Mouse (Mus musculus): Measurements from ENCODE around the gene Clgn. TPM values are rescaled to one million over a fixed set of nuclear protein-coding genes. Genes with fewer than 3 reads are reported as not detected.

Gene Clgn
- polyA plus RNA-seq, 1 experiment, result not detected

DNA sequence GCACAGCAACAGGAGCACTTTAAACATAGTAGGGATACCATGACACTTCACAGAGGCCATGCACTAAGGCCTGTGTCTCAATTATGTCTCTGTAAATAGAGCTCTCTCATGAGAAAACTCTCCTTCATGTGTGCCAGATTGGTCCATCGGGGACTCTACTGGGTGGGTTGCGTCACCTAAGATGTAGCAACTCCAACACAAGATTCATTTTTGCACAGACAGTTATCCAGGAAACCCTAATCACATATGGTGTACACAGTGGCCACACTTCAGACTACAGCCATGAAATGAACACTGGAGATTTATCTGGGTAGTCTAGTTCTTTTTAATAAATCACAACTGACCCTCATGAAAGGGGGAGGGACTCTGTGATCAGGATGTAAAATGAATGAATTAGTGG, 38.4 kb upstream of the Clgn start:
- H3K36me3 ChIP-seq (ENCODE audit: control insufficient read depth, insufficient read depth), result no peaks in the 10 kb centered on the region
- H3K4me3 ChIP-seq, result no peak overlapping the region
- no peaks in the 10 kb centered on the region for H3K79me2 ChIP-seq (ENCODE audit: control insufficient read depth, insufficient read depth)
- H3ac ChIP-seq (ENCODE audit: control insufficient read depth, insufficient read length), result no peak overlapping the region
- H3K4me2 ChIP-seq (ENCODE audit: low read depth), result no peak overlapping the region
- TF ChIP-seq TCF3 (IDR thresholded peaks at IDR 0.05; ENCODE audit: insufficient read length, low read depth), result no peak
- no peak for TF ChIP-seq TCF12 (IDR thresholded peaks at IDR 0.05; ENCODE audit: insufficient read depth, poor library complexity, severe bottlenecking)
- no peak for TF ChIP-seq MYOD1 (IDR thresholded peaks at IDR 0.05; ENCODE audit: control insufficient read depth in 1 of 3, insufficient read length in 2 of 3, low read depth in 2 of 3)
- TF ChIP-seq CEBPB (IDR thresholded peaks at IDR 0.05; ENCODE audit: insufficient read depth, poor library complexity, severe bottlenecking), result no peak
- TF ChIP-seq POLR2A (IDR thresholded peaks at IDR 0.05; ENCODE audit: insufficient read length, low read depth), result no peak
- peaks cover 21% of the 10 kb centered on the region for H3K27me3 ChIP-seq (ENCODE audit: control insufficient read depth, insufficient read depth, insufficient read length)

- Histone ChIP-seq H3K27me3 (ENCODE audit: control insufficient read depth, insufficient read depth, insufficient read length) (no peaks in the 10 kb centered on the region), H3K4me2 (ENCODE audit: low read depth) (no peak overlapping the region), H3ac (ENCODE audit: control insufficient read depth, insufficient read length) (no peak overlapping the region), H3K79me2 (ENCODE audit: control insufficient read depth, insufficient read depth) (no peaks in the 10 kb centered on the region), H3K4me3 (no peak overlapping the region), H3K36me3 (ENCODE audit: control insufficient read depth, insufficient read depth) (no peaks in the 10 kb centered on the region)
- TF ChIP-seq TCF3 (IDR thresholded peaks at IDR 0.05; ENCODE audit: insufficient read length, low read depth) (peak; percentile 38), REST (IDR thresholded peaks at IDR 0.05; ENCODE audit: insufficient read depth, insufficient read length) (no peak), SRF (IDR thresholded peaks at IDR 0.05; ENCODE audit: control insufficient read depth, insufficient read length, low read depth) (no peak), MAX (IDR thresholded peaks at IDR 0.05; ENCODE audit: low read depth) (no peak), USF1 (IDR thresholded peaks at IDR 0.05; ENCODE audit: low read depth) (no peak), MYOG (IDR thresholded peaks at IDR 0.05; ENCODE audit: control insufficient read depth in 1 of 3, insufficient read depth in 1 of 3, insufficient read length in 2 of 3, low read depth in 2 of 3) (peak in 2 of 3 experiments; percentile 80 to 85), MYOD1 (IDR thresholded peaks at IDR 0.05; ENCODE audit: control insufficient read depth in 1 of 3, insufficient read length in 2 of 3, low read depth in 2 of 3) (peak in 2 of 3 experiments; percentile 43 to 68), E2F4 (IDR thresholded peaks at IDR 0.05; ENCODE audit: insufficient read depth) (no peak), CEBPB (IDR thresholded peaks at IDR 0.05; ENCODE audit: insufficient read depth, poor library complexity, severe bottlenecking) (no peak), POLR2A (IDR thresholded peaks at IDR 0.05; ENCODE audit: insufficient read length, low read depth) (no peak), POLR2AphosphoS2 (IDR thresholded peaks at IDR 0.05; ENCODE audit: insufficient read length, low read depth) (no peak), TCF12 (IDR thresholded peaks at IDR 0.05; ENCODE audit: insufficient read depth, poor library complexity, severe bottlenecking) (no peak)
These were observed 26.4 kb upstream of the Clgn start for GRCm38 (mm10) chr8:83363156-83363769.

GRCm38 (mm10) chr8:83377231-83377630, 12.4 kb upstream of the Clgn start:
- Histone ChIP-seq H3K27me3 (ENCODE audit: control insufficient read depth, insufficient read depth, insufficient read length) (no peaks in the 10 kb centered on the region), H3K79me2 (ENCODE audit: control insufficient read depth, insufficient read depth) (no peaks in the 10 kb centered on the region), H3K36me3 (ENCODE audit: control insufficient read depth, insufficient read depth) (no peaks in the 10 kb centered on the region), H3K4me3 (no peak overlapping the region), H3K4me2 (ENCODE audit: low read depth) (no peak overlapping the region), H3ac (ENCODE audit: control insufficient read depth, insufficient read length) (no peak overlapping the region)
- TF ChIP-seq REST (IDR thresholded peaks at IDR 0.05; ENCODE audit: insufficient read depth, insufficient read length) (no peak), USF1 (IDR thresholded peaks at IDR 0.05; ENCODE audit: low read depth) (no peak), SRF (IDR thresholded peaks at IDR 0.05; ENCODE audit: control insufficient read depth, insufficient read length, low read depth) (no peak)

DNA sequence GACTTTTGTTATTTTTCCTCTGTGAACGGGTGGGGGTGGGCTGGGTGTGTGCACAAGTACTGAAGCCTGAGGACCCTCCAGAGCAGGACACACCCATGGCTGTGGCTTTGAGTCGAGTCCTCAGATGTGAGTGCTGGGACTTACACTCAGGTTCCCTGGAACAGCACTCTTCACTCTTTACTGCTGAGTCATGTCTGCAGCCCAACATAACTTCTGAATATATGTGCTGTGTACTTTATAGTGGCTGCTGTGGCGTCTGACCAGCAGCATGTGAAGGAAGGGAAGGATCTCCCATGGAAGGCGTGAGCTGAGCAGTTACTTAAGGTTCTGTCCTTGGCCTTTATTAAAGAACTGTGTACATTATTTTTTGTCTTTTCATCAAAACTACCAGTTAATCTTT, 9.5 kb upstream of the Clgn start:
- H3K79me2 ChIP-seq (ENCODE audit: control insufficient read depth, insufficient read depth), result no peaks in the 10 kb centered on the region
- no peak overlapping the region for H3ac ChIP-seq (ENCODE audit: control insufficient read depth, insufficient read length)
- no peaks in the 10 kb centered on the region for H3K27me3 ChIP-seq (ENCODE audit: control insufficient read depth, insufficient read depth, insufficient read length)
- TF ChIP-seq POLR2AphosphoS2 (IDR thresholded peaks at IDR 0.05; ENCODE audit: insufficient read length, low read depth) (no peak), POLR2A (IDR thresholded peaks at IDR 0.05; ENCODE audit: insufficient read length, low read depth) (no peak), REST (IDR thresholded peaks at IDR 0.05; ENCODE audit: insufficient read depth, insufficient read length) (no peak), TCF3 (IDR thresholded peaks at IDR 0.05; ENCODE audit: insufficient read length, low read depth) (no peak), MYOD1 (IDR thresholded peaks at IDR 0.05; ENCODE audit: control insufficient read depth in 1 of 3, insufficient read length in 2 of 3, low read depth in 2 of 3) (no peak), USF1 (IDR thresholded peaks at IDR 0.05; ENCODE audit: low read depth) (no peak), TCF12 (IDR thresholded peaks at IDR 0.05; ENCODE audit: insufficient read depth, poor library complexity, severe bottlenecking) (no peak), MAX (IDR thresholded peaks at IDR 0.05; ENCODE audit: low read depth) (no peak), E2F4 (IDR thresholded peaks at IDR 0.05; ENCODE audit: insufficient read depth) (no peak), SRF (IDR thresholded peaks at IDR 0.05; ENCODE audit: control insufficient read depth, insufficient read length, low read depth) (no peak), MYOG (IDR thresholded peaks at IDR 0.05; ENCODE audit: control insufficient read depth in 1 of 3, insufficient read depth in 1 of 3, insufficient read length in 2 of 3, low read depth in 2 of 3) (no peak), CEBPB (IDR thresholded peaks at IDR 0.05; ENCODE audit: insufficient read depth, poor library complexity, severe bottlenecking) (no peak)
- no peak overlapping the region for H3K4me3 ChIP-seq
- H3K4me2 ChIP-seq (ENCODE audit: low read depth), result no peak overlapping the region
- H3K36me3 ChIP-seq (ENCODE audit: control insufficient read depth, insufficient read depth), result no peaks in the 10 kb centered on the region

DNA sequence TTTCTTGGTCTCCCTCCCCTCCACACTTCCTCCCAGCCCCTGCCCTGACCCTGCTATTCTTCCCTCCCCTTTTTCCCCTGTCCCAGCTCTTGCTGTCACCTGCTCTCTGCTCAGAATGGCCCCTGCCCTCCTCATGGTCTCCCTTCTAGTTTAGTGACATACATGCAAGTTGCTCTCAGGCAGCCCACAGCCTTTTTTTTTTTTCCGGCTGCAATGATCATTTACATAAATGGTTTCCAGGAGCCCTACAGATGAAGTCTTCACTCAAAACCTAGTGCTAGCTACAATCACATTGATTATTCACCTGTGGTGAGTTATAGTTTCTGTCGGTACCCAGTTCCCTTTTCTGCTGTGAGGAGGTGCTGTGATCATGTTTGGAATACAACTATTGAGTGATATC, 8.7 kb upstream of the Clgn start:
- Histone ChIP-seq H3K79me2 (ENCODE audit: control insufficient read depth, insufficient read depth) (no peaks in the 10 kb centered on the region), H3K27me3 (ENCODE audit: control insufficient read depth, insufficient read depth, insufficient read length) (no peaks in the 10 kb centered on the region), H3K4me3 (no peak overlapping the region), H3ac (ENCODE audit: control insufficient read depth, insufficient read length) (no peak overlapping the region), H3K4me2 (ENCODE audit: low read depth) (no peak overlapping the region), H3K36me3 (ENCODE audit: control insufficient read depth, insufficient read depth) (no peaks in the 10 kb centered on the region)
- TF ChIP-seq CEBPB (IDR thresholded peaks at IDR 0.05; ENCODE audit: insufficient read depth, poor library complexity, severe bottlenecking), result no peak
- TF ChIP-seq REST (IDR thresholded peaks at IDR 0.05; ENCODE audit: insufficient read depth, insufficient read length), result no peak
- TF ChIP-seq SRF (IDR thresholded peaks at IDR 0.05; ENCODE audit: control insufficient read depth, insufficient read length, low read depth), result no peak
- no peak for TF ChIP-seq POLR2AphosphoS2 (IDR thresholded peaks at IDR 0.05; ENCODE audit: insufficient read length, low read depth)
- TF ChIP-seq MYOD1 (IDR thresholded peaks at IDR 0.05; ENCODE audit: control insufficient read depth in 1 of 3, insufficient read length in 2 of 3, low read depth in 2 of 3), result no peak

Data from myocyte (in vitro differentiated cells).